Mouse (Mus musculus): ENCODE measurements at regions not wholly inside any gene's neighbourhood (a gene's known extent, or its start where the extent isn't known, plus 50 kb on each side); places are given as distances from the start of the nearest gene placed in this dataset.
"Not testable (repeated sequence)": the region's sequence is repeated elsewhere in the genome, so short reads cannot be mapped to it uniquely, and the experiment has no call there.

DNA sequence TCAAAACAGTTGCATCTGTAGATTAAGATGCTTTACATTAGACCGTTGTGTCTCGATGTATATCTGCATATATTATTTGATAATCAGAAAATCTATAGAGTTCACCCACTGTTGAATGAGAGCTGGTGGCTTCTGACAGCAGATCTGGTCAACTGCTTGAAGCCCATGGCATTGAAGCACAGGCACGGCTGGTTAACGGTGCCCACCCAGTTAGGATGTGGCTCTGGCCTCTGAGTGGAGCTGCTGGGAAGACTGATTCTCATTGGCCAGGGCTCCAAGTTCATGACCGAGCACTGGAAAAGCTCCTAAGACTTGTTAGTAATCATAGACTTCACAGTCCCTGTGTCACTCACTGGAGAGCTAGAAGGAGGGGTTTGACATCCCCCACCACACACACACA is 51.2 kb upstream of the Cldn34a start:
- WGBS, result 85% methylated on average over 3 of the region's 5 CpGs

DNA sequence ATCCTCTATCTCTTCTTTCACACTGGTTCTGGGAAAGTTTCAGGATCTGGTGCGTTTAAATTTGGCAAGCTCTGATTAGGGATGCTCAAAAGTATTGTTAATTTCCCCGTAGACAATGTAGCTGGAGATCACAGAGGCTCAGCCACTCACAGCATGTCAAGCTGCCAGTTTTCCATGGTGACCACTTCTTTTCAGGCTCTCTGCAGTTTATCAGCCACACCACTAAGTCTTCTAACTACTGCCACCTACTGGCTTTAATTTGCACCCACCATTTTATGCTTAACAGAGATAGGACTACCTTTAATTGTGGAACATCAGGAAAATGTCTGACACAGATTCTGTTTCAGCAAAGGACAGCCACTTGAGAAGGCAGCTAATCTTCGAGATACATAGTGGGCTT is 57.7 kb upstream of the Cldn34a start:
- H3K4me3 ChIP-seq; H3K27ac ChIP-seq (replicated peaks); DNase-seq (ENCODE audit: low spot score); H3K36me3 ChIP-seq (replicated peaks); H3K4me1 ChIP-seq; H3K9me3 ChIP-seq; H3K27me3 ChIP-seq (replicated peaks; ENCODE audit: low read depth, poor library complexity, severe bottlenecking): not testable (repeated sequence)
- WGBS, result no CpG with 5 or more reads among the region's 3 CpGs

More for the DNA sequence above, 51.2 kb upstream of the Cldn34a start:
- not testable (repeated sequence) for H3K4me3 ChIP-seq; DNase-seq (ENCODE audit: low spot score); H3K4me1 ChIP-seq; H3K27ac ChIP-seq (replicated peaks); H3K36me3 ChIP-seq (replicated peaks); H3K9me3 ChIP-seq
- peaks cover 21% of the 10 kb centered on the region for H3K27me3 ChIP-seq (replicated peaks; ENCODE audit: low read depth, poor library complexity, severe bottlenecking)

DNA sequence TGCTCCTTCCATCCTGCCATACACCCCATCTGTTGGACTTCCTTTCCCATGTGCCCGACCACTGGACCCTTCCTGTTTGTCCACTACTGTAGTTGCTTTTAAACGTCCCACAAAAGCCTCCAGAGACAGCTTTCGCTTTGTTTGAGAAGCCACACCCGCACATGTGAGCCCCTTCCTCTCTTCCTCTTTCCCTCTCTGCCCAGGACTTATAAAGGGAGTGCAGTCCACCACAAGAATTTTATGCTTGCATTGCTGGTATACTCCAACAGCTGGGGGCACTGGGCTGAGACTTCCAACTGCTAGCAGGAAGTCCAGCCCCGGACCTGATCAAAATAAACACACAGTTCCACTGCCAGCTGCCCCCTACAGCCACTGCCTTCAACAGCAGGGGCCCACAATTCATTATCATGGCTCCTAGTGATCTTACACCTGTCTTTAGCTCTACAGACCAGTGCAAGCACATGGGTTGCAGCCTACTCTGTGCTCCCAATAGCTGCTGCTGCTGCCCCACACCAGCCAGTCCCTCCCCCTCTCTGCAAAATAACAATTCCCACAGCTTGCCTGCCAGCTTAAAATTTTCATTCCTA is 63.7 kb upstream of the Cldn34a start:
- H3K4me3 ChIP-seq; H3K27ac ChIP-seq (replicated peaks); H3K9me3 ChIP-seq; H3K4me1 ChIP-seq; DNase-seq (ENCODE audit: low spot score); H3K36me3 ChIP-seq (replicated peaks): not testable (repeated sequence)
- H3K27me3 ChIP-seq (replicated peaks; ENCODE audit: low read depth, poor library complexity, severe bottlenecking), result peaks cover 13% of the 10 kb centered on the region; the same call in 1 of the 2 replicates
- no CpG with 5 or more reads among the region's 5 CpGs for WGBS

DNA sequence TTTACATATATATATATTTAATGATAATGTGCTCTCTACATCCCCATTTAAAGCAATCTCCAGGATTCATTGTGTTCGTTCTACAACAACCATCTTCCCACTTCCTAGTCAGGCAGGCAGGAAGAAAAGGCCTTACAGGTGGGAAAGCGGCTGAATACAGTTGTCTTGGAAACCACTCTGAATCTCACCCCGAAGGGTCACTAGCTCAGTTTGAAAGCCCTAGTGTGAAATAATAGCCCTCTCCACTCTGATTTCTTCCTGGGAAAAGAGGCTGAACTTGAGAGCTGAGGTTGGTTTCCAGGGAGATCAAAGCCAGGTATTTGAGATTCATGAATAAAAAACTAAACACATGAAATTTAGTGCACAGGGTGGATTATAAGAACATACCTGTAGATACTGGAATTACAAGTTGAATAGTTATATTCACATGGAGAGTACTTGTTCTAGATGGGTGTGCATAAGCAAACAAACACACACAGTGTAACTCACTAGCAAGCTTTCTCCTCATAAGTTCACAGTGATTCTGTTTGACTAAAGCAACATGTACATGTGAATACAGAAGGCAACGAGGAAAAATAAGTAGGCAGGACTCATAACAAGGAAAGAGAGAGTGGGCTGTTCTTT is 91.6 kb upstream of the Cldn34a start:
- no peaks in the 10 kb centered on the region for H3K36me3 ChIP-seq (replicated peaks)
- no peaks in the 10 kb centered on the region for H3K9me3 ChIP-seq
- no peak overlapping the region for H3K27ac ChIP-seq (replicated peaks)
- H3K4me3 ChIP-seq, result no peak overlapping the region
- no peak for DNase-seq (ENCODE audit: low spot score)
- peaks cover 85% of the 10 kb centered on the region for H3K27me3 ChIP-seq (replicated peaks; ENCODE audit: low read depth, poor library complexity, severe bottlenecking)
- no peaks in the 10 kb centered on the region for H3K4me1 ChIP-seq
- 60% methylated on average over 4 of the region's 4 CpGs for WGBS

DNA sequence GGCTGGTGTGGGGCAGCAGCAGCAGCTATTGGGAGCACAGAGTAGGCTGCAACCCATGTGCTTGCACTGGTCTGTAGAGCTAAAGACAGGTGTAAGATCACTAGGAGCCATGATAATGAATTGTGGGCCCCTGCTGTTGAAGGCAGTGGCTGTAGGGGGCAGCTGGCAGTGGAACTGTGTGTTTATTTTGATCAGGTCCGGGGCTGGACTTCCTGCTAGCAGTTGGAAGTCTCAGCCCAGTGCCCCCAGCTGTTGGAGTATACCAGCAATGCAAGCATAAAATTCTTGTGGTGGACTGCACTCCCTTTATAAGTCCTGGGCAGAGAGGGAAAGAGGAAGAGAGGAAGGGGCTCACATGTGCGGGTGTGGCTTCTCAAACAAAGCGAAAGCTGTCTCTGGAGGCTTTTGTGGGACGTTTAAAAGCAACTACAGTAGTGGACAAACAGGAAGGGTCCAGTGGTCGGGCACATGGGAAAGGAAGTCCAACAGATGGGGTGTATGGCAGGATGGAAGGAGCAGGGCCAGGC is 56.0 kb upstream of the Gpr173 start:
- no CpG with 5 or more reads among the region's 5 CpGs for WGBS
- not testable (repeated sequence) for H3K4me3 ChIP-seq

DNA sequence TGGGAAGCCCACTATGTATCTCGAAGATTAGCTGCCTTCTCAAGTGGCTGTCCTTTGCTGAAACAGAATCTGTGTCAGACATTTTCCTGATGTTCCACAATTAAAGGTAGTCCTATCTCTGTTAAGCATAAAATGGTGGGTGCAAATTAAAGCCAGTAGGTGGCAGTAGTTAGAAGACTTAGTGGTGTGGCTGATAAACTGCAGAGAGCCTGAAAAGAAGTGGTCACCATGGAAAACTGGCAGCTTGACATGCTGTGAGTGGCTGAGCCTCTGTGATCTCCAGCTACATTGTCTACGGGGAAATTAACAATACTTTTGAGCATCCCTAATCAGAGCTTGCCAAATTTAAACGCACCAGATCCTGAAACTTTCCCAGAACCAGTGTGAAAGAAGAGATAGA is 50.0 kb upstream of the Gpr173 start:
- not testable (repeated sequence) for H3K4me3 ChIP-seq; H3K27me3 ChIP-seq (replicated peaks; ENCODE audit: low read depth, poor library complexity, severe bottlenecking); H3K9me3 ChIP-seq; DNase-seq (ENCODE audit: low spot score); H3K4me1 ChIP-seq; H3K27ac ChIP-seq (replicated peaks); H3K36me3 ChIP-seq (replicated peaks)
- no CpG with 5 or more reads among the region's 3 CpGs for WGBS

More for the DNA sequence above, 56.0 kb upstream of the Gpr173 start:
- not testable (repeated sequence) for H3K9me3 ChIP-seq; H3K4me1 ChIP-seq; DNase-seq (ENCODE audit: low spot score); H3K36me3 ChIP-seq (replicated peaks); H3K27ac ChIP-seq (replicated peaks)
- peaks cover 21% of the 10 kb centered on the region for H3K27me3 ChIP-seq (replicated peaks; ENCODE audit: low read depth, poor library complexity, severe bottlenecking)

All from embryonic facial prominence, embryonic 10.5 days (tissue).